Mouse (Mus musculus): ENCODE measurements around the gene Timp1.

Timp1 gene

DNA sequence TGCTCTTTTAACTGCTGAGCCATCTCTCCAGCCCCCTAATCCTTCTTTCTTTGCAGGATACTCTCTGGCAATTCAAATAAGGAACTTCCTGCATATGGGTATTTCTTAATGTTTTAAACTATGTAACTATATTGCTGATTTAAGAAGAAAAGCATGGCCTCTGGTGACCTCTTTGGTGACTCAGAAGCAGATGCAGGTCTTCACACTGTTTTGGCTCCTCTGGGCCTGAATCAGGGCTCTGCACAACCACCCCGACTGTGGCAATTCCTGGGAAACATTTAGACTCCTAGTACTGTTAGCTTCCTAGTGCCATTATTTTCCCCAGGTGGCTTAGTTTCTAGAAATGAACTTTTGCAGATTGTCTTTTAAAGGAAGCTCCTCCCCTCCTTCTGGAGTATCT lies 53.5 kb downstream of the Timp1 start:
- DNase-seq (ENCODE audit: extremely low read depth, insufficient read length, low spot score): no peak

All from 3134 (cell line).